Mouse (Mus musculus) intestine, embryonic 15.5 days (tissue): Measurements from ENCODE around the gene Chaf1a. TPM values are rescaled to one million over a fixed set of nuclear protein-coding genes. Genes with fewer than 3 reads are reported as not detected.
"Not testable (repeated sequence)": the region's sequence is repeated elsewhere in the genome, so short reads cannot be mapped to it uniquely, and the experiment has no call there.

Experiments
- ATAC-seq: fragments of 200-750 bp; cut with Nextera tagmentation; 2 replicates; pipeline ENCODE4 v1.8.0; 2017; ENCODE audit warnings: moderate TSS enrichment, moderate library complexity
- H3K27ac ChIP-seq: fragments of 300-500 bp; sonication (generic); 2 replicates; pipeline ENCODE4 v1.5.1; 2015; ENCODE audit warnings: mild to moderate bottlenecking, inconsistent platforms
- H3K27me3 ChIP-seq: fragments of 300-500 bp; sonication (generic); replicated peaks from 2 replicates; pipeline ENCODE4 v1.6.1; 2015; ENCODE audit warnings: inconsistent platforms
- H3K36me3 ChIP-seq: fragments of 300-500 bp; sonication (generic); 2 replicates; pipeline ENCODE4 v1.6.1; 2015; ENCODE audit warnings: inconsistent platforms
- H3K4me1 ChIP-seq: fragments of 300-500 bp; sonication (generic); replicated peaks from 2 replicates; pipeline ENCODE4 v1.6.1; 2015; ENCODE audit warnings: inconsistent platforms
- H3K4me2 ChIP-seq: fragments of 300-500 bp; sonication (generic); replicated peaks from 2 replicates; pipeline ENCODE4 v1.6.1; 2015; ENCODE audit warnings: mild to moderate bottlenecking, inconsistent platforms
- H3K4me3 ChIP-seq: fragments of 300-500 bp; sonication (generic); replicated peaks from 2 replicates; pipeline ENCODE4 v1.5.1; 2015; ENCODE audit warnings: inconsistent platforms
- H3K9ac ChIP-seq: fragments of 300-500 bp; sonication (generic); 2 replicates; pipeline ENCODE4 v1.6.1; 2015; ENCODE audit warnings: inconsistent platforms
- H3K9me3 ChIP-seq: fragments of 300-500 bp; sonication (generic); 2 replicates; pipeline ENCODE4 v1.6.1; 2016; ENCODE audit warnings: inconsistent platforms
- WGBS: fragments of 180-500 bp; shearing (Covaris S2); methylation state at CpG from one replicate; pipeline ENCODE4 v1.1.7; 2015; 5-methylcytosine and 5-hydroxymethylcytosine counted together
- polyA plus RNA-seq: library from polyadenylated mRNA; unstranded; fragments of >200 nt; fragmentation: Nextera tagmentation; extraction: Ambion mirVana; gene quantifications from 2 replicates; pipeline ENCODE4 v1.2.1, GENCODE M21; 2015

Gene Chaf1a
- polyA plus RNA-seq, 1 experiment from 2014 or later = 22.4 TPM

- Histone ChIP-seq H3K27me3 (no peaks in the 10 kb centered on the region), H3K9me3 (no peaks in the 10 kb centered on the region), H3K9ac (no peak overlapping the region), H3K4me3 (no peak overlapping the region), H3K36me3 (peaks cover 58% of the 10 kb centered on the region), H3K27ac (no peak overlapping the region), H3K4me2 (no peak overlapping the region), H3K4me1 (no peaks in the 10 kb centered on the region)
- no peak for ATAC-seq
- 91% methylated on average over 11 of the region's 11 CpGs for WGBS
These were observed 17.3 kb downstream of the Chaf1a start for GRCm38 (mm10) chr17:56057381-56058120.

- H3K9me3 ChIP-seq = no peaks in the 10 kb centered on the region
- no peak overlapping the region for H3K4me3 ChIP-seq
- no peak for ATAC-seq
- no peak overlapping the region for H3K27ac ChIP-seq
- no peaks in the 10 kb centered on the region for H3K27me3 ChIP-seq
- peaks cover 81% of the 10 kb centered on the region for H3K36me3 ChIP-seq
- 93% methylated on average over 7 of the region's 7 CpGs for WGBS
- no peak overlapping the region for H3K9ac ChIP-seq
- no peaks in the 10 kb centered on the region for H3K4me1 ChIP-seq
- H3K4me2 ChIP-seq = no peak overlapping the region
These were observed 21.8 kb downstream of the Chaf1a start for GRCm38 (mm10) chr17:56062081-56062480.

- not testable (repeated sequence) for H3K4me2 ChIP-seq, H3K9ac ChIP-seq, H3K4me3 ChIP-seq, H3K27ac ChIP-seq, H3K27me3 ChIP-seq, H3K4me1 ChIP-seq, H3K9me3 ChIP-seq, ATAC-seq
- WGBS = 77% methylated on average over 6 of the region's 6 CpGs
- peaks cover 83% of the 10 kb centered on the region for H3K36me3 ChIP-seq
These were observed 25.5 kb downstream of the Chaf1a start for GRCm38 (mm10) chr17:56065715-56066114.

GRCm38 (mm10) chr17:56066451-56066850 is 26.2 kb downstream of the Chaf1a start:
- Histone ChIP-seq H3K9ac (no peak overlapping the region), H3K27me3 (no peaks in the 10 kb centered on the region), H3K36me3 (peaks cover 84% of the 10 kb centered on the region), H3K27ac (no peak overlapping the region), H3K4me2 (no peak overlapping the region), H3K4me3 (no peak overlapping the region), H3K4me1 (no peaks in the 10 kb centered on the region), H3K9me3 (no peaks in the 10 kb centered on the region)
- no peak for ATAC-seq

- Histone ChIP-seq H3K27ac (no peak overlapping the region), H3K4me2 (no peak overlapping the region), H3K36me3 (peaks cover 72% of the 10 kb centered on the region), H3K9ac (no peak overlapping the region), H3K9me3 (no peaks in the 10 kb centered on the region), H3K4me1 (peaks cover 4% of the 10 kb centered on the region), H3K27me3 (no peaks in the 10 kb centered on the region), H3K4me3 (no peak overlapping the region)
- 95% methylated on average over 14 of the region's 14 CpGs for WGBS
- ATAC-seq = no peak
These were observed 28.8 kb downstream of the Chaf1a start for GRCm38 (mm10) chr17:56069066-56069465.

- H3K36me3 ChIP-seq = peaks cover 54% of the 10 kb centered on the region
- H3K9ac ChIP-seq = no peak overlapping the region
- no peak overlapping the region for H3K4me3 ChIP-seq
- no peak overlapping the region for H3K4me2 ChIP-seq
- H3K9me3 ChIP-seq = no peaks in the 10 kb centered on the region
- ATAC-seq = no peak
- H3K27ac ChIP-seq = no peak overlapping the region
- H3K27me3 ChIP-seq = no peaks in the 10 kb centered on the region
- H3K4me1 ChIP-seq = peaks cover 9% of the 10 kb centered on the region
These were observed 30.9 kb downstream of the Chaf1a start for GRCm38 (mm10) chr17:56071126-56071525.

- no peaks in the 10 kb centered on the region for H3K9me3 ChIP-seq
- ATAC-seq = no peak
- 92% methylated on average over 5 of the region's 5 CpGs for WGBS
- H3K4me2 ChIP-seq = no peak overlapping the region
- H3K9ac ChIP-seq = no peak overlapping the region
- peaks cover 9% of the 10 kb centered on the region for H3K4me1 ChIP-seq
- H3K4me3 ChIP-seq = no peak overlapping the region
- peaks cover 49% of the 10 kb centered on the region for H3K36me3 ChIP-seq
- H3K27ac ChIP-seq = no peak overlapping the region
- no peaks in the 10 kb centered on the region for H3K27me3 ChIP-seq
These were observed 32.0 kb downstream of the Chaf1a start for GRCm38 (mm10) chr17:56072243-56072642.

GRCm38 (mm10) chr17:56074097-56074826 is 34.0 kb downstream of the Chaf1a start:
- Histone ChIP-seq H3K36me3 (peaks cover 32% of the 10 kb centered on the region), H3K9ac (peak overlapping the region; percentile 75), H3K27me3 (no peaks in the 10 kb centered on the region), H3K4me2 (peak overlapping the region; percentile 80), H3K27ac (peak overlapping the region; percentile 99), H3K4me1 (peaks cover 9% of the 10 kb centered on the region), H3K9me3 (no peaks in the 10 kb centered on the region), H3K4me3 (peak overlapping the region; percentile 85)
- ATAC-seq = peak; percentile 63
- WGBS = 8% methylated on average over 22 of the region's 22 CpGs

GRCm38 (mm10) chr17:56074827-56075208 is 34.6 kb downstream of the Chaf1a start, which contains the start of gene Ubxn6:
Gene Ubxn6 (minus strand): TSS chr17:56075028.
- H3K27ac ChIP-seq = peak within 1 kb of the TSS; percentile 99
- peak; percentile 64 for ATAC-seq
- under 1% methylated on average over 35 of the region's 35 CpGs for WGBS
- H3K4me1 ChIP-seq = peaks cover 9% of the 10 kb centered on the region
- no peaks in the 10 kb centered on the region for H3K27me3 ChIP-seq
- H3K4me3 ChIP-seq = peak within 1 kb of the TSS; percentile 85
- peaks cover 26% of the 10 kb centered on the region for H3K36me3 ChIP-seq
- peak within 1 kb of the TSS; percentile 80 for H3K4me2 ChIP-seq
- peak within 1 kb of the TSS; percentile 75 for H3K9ac ChIP-seq
- no peaks in the 10 kb centered on the region for H3K9me3 ChIP-seq

GRCm38 (mm10) chr17:56077523-56077922 is 37.3 kb downstream of the Chaf1a start:
- H3K4me3 ChIP-seq = no peak overlapping the region
- no peaks in the 10 kb centered on the region for H3K27me3 ChIP-seq
- no peak overlapping the region for H3K9ac ChIP-seq
- H3K36me3 ChIP-seq = peaks cover 7% of the 10 kb centered on the region
- ATAC-seq = no peak
- no peak overlapping the region for H3K4me2 ChIP-seq
- WGBS = 88% methylated on average over 5 of the region's 5 CpGs
- H3K27ac ChIP-seq = no peak overlapping the region
- H3K9me3 ChIP-seq = no peaks in the 10 kb centered on the region
- peaks cover 26% of the 10 kb centered on the region for H3K4me1 ChIP-seq

GRCm38 (mm10) chr17:56078361-56078760 is 38.1 kb downstream of the Chaf1a start:
- Histone ChIP-seq H3K4me2 (peak overlapping the region; percentile 95), H3K4me3 (peak overlapping the region; percentile 13; the same call in 1 of the 2 replicates), H3K4me1 (peaks cover 26% of the 10 kb centered on the region)
- H3K9me3 ChIP-seq, H3K9ac ChIP-seq, H3K36me3 ChIP-seq, H3K27ac ChIP-seq, ATAC-seq, H3K27me3 ChIP-seq: not testable (repeated sequence)
- whole genome bisulfite sequencing = 65% methylated on average over 9 of the region's 9 CpGs

GRCm38 (mm10) chr17:56078880-56079795 is 38.9 kb downstream of the Chaf1a start, which contains the start of gene Hdgfl2:
Gene Hdgfl2 (plus strand): TSS chr17:56079634.
- Histone ChIP-seq H3K27ac (peak within 1 kb of the TSS; percentile 58; the same call in 1 of the 2 replicates), H3K4me1 (peaks cover 22% of the 10 kb centered on the region), H3K4me3 (peak within 1 kb of the TSS; percentile 83), H3K4me2 (peak within 1 kb of the TSS; percentile 95), H3K27me3 (no peaks in the 10 kb centered on the region), H3K9me3 (no peaks in the 10 kb centered on the region), H3K9ac (peak within 1 kb of the TSS; percentile 80), H3K36me3 (peaks cover 10% of the 10 kb centered on the region)
- peak; percentile 94 for ATAC-seq
- under 1% methylated on average over 61 of the region's 61 CpGs for WGBS
